Mouse (Mus musculus) C2C12 (cell line): ENCODE results near the gene Adh7. TPM values are rescaled to one million over a fixed set of nuclear protein-coding genes. Genes with fewer than 3 reads are reported as not detected.

Experiments
- H3K27me3 ChIP-seq: one replicate; pipeline ENCODE4 v1.6.1; 2011; ENCODE audit not compliant: control insufficient read depth, insufficient read depth, insufficient read length
- H3K36me3 ChIP-seq: one replicate; pipeline ENCODE4 v1.6.1; 2011; ENCODE audit not compliant: control insufficient read depth, insufficient read depth
- H3K4me3 ChIP-seq: one replicate; pipeline ENCODE4 v1.5.1; 2011; ENCODE audit warnings: mild to moderate bottlenecking, control low read depth; ENCODE audit not compliant: poor library complexity, insufficient read depth, severe bottlenecking
- H3K79me2 ChIP-seq: one replicate; pipeline ENCODE4 v1.6.1; 2011; ENCODE audit not compliant: control insufficient read depth, insufficient read depth
- H3K79me3 ChIP-seq: one replicate; pipeline ENCODE4 v1.6.1; 2011; ENCODE audit warnings: low read depth, control low read depth
- H3ac ChIP-seq: one replicate; pipeline ENCODE3; 2011; ENCODE audit warnings: low read depth; ENCODE audit not compliant: control insufficient read depth, insufficient read length
- CEBPB ChIP-seq: IDR thresholded peaks from one replicate; pipeline ENCODE4 v1.6.1; 2011; ENCODE audit warnings: low read depth, mild to moderate bottlenecking, control low read depth, moderate library complexity
- CTCF ChIP-seq: IDR thresholded peaks from one replicate; pipeline ENCODE4 v1.5.1; 2011; ENCODE audit not compliant: control insufficient read depth, insufficient read depth, insufficient read length
- FOSL1 ChIP-seq: IDR thresholded peaks from one replicate; pipeline ENCODE4 v1.8.0; 2011; ENCODE audit warnings: mild to moderate bottlenecking, low read length; ENCODE audit not compliant: poor library complexity, insufficient read depth, severe bottlenecking
- MAX ChIP-seq: IDR thresholded peaks from one replicate; pipeline ENCODE4 v1.6.1; 2011; ENCODE audit warnings: mild to moderate bottlenecking, control low read depth
- MYOD1 ChIP-seq: IDR thresholded peaks from one replicate; pipeline ENCODE4 v1.6.1; 2011; ENCODE audit warnings: low read depth; ENCODE audit not compliant: control insufficient read depth, insufficient read length
- MYOG ChIP-seq: IDR thresholded peaks from one replicate; pipeline ENCODE4 v1.6.1; 2011; ENCODE audit not compliant: control insufficient read depth, insufficient read length; ENCODE audit errors: extremely low read depth
- USF1 ChIP-seq: IDR thresholded peaks from one replicate; pipeline ENCODE4 v1.6.1; 2011; ENCODE audit warnings: low read depth, mild to moderate bottlenecking, control low read depth, moderate library complexity
- polyA plus RNA-seq: library from polyadenylated mRNA; unstranded; fragments of >200 nt; fragmentation: generic; extraction: Trizol; gene quantifications from one replicate; pipeline ENCODE4 v1.2.1, GENCODE M21; 2012; ENCODE audit warnings: missing spikeins

Adh7 gene
- polyA plus RNA-seq, 1 experiment = 4.9 TPM

DNA sequence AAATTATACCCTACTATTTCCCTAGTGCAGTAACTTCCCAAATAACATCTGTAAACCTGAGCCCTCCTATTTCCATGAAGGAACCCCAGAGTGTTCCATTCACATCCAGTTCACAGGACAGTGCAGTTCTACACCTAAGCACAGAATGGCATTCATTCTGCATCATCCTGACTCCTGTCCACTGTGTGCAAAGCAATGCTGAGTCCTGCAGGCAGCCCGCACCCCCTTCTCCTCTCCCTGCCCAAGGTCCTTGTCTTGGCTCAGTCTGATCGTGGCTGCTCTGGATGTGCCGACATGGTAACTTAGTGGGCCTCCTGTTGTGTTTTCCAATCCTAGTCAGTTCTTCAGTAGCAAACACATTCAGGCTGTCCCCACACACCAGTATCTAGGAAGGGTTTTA is 12.7 kb downstream of the Adh7 start:
- H3K36me3 ChIP-seq = peaks cover 17% of the 10 kb centered on the region
- no peak overlapping the region for H3ac ChIP-seq
- H3K79me3 ChIP-seq = no peaks in the 10 kb centered on the region
- TF ChIP-seq CTCF (no peak), MYOG (no peak), MYOD1 (no peak), FOSL1 (no peak), CEBPB (no peak), USF1 (no peak), MAX (no peak)
- H3K4me3 ChIP-seq = no peak overlapping the region
- no peaks in the 10 kb centered on the region for H3K79me2 ChIP-seq
- H3K27me3 ChIP-seq = no peaks in the 10 kb centered on the region

DNA sequence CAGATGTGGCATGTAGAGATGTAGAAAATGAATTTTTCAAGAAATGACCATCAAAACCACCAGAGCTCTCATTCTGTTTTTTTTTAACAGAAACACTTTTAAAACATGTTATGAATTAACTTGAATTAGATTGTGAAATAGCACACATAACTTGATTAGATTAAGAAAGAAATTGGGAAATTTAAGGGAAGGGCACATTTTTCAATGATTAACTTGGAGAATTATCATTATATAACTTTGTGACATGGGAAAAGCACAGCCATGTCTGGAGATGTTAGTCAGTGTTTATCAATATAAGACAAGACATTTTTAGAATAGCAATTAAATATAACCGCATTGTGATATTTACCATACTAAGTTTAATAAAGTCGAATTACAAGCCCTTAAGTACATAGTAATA is 14.0 kb downstream of the Adh7 start:
- H3K79me2 ChIP-seq = no peaks in the 10 kb centered on the region
- H3K4me3 ChIP-seq = no peak overlapping the region
- H3K27me3 ChIP-seq = no peaks in the 10 kb centered on the region
- TF ChIP-seq MYOD1 (no peak), FOSL1 (no peak), USF1 (no peak), CEBPB (no peak), MYOG (no peak), CTCF (no peak), MAX (no peak)
- H3K36me3 ChIP-seq = peaks cover 17% of the 10 kb centered on the region
- H3ac ChIP-seq = no peak overlapping the region
- H3K79me3 ChIP-seq = no peaks in the 10 kb centered on the region

DNA sequence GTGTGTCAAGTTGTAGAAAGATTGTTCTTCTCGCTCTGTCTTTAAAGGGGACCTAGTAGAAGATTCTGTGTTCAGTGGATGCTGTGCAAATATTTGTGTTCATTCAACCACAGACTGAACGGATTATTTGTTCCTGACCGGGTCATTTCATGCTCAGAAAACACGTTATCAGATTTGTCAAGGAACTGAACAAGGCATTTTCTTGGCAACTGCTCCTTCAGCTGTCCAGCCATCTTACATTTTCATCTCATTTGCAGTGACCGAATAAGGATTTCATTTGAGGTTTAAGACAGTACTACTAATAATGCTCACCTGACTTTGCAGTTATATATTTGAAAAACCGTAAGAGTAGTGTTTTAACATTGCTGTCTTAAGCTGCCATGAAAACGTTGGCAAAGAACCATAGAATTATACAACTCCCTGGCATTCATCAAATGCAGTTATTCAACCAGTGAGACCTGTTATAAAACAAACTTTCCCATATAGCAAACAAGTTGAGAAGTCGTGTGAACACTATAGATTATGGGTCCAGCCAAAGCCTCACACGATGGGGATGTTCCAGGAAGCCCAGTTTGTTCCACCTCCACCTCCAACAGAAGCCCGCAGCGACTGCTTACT is 19.1 kb downstream of the Adh7 start:
- Histone ChIP-seq H3K79me3 (no peaks in the 10 kb centered on the region), H3K79me2 (no peaks in the 10 kb centered on the region), H3ac (no peak overlapping the region), H3K36me3 (no peaks in the 10 kb centered on the region), H3K4me3 (no peak overlapping the region), H3K27me3 (no peaks in the 10 kb centered on the region)
- TF ChIP-seq MYOG = no peak

DNA sequence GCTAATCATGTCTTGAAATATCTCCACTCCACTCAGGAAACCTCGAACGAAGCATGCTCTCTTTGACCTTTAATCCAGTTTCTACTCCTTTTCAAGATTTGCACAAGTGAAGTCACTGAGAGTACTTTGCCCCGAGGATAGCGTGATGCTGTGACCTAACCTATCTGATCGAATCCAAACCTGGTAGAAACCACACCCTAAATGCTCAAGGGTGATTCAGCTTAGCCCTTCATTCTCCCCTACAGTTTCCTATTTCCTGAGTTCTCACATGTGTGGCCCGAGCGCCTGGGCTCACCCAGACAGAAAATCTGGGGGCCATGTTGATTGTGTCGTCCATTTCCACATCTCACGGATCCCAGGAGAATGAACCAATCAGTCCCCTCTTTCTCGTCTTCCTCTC is 20.5 kb downstream of the Adh7 start:
- no peaks in the 10 kb centered on the region for H3K36me3 ChIP-seq
- no peak overlapping the region for H3ac ChIP-seq
- no peaks in the 10 kb centered on the region for H3K27me3 ChIP-seq
- H3K4me3 ChIP-seq = no peak overlapping the region
- no peaks in the 10 kb centered on the region for H3K79me2 ChIP-seq
- no peak for TF ChIP-seq USF1
- no peak for TF ChIP-seq MAX
- TF ChIP-seq CEBPB = no peak
- no peak for TF ChIP-seq CTCF
- TF ChIP-seq FOSL1 = no peak
- no peak for TF ChIP-seq MYOD1
- TF ChIP-seq MYOG = no peak
- no peaks in the 10 kb centered on the region for H3K79me3 ChIP-seq

DNA sequence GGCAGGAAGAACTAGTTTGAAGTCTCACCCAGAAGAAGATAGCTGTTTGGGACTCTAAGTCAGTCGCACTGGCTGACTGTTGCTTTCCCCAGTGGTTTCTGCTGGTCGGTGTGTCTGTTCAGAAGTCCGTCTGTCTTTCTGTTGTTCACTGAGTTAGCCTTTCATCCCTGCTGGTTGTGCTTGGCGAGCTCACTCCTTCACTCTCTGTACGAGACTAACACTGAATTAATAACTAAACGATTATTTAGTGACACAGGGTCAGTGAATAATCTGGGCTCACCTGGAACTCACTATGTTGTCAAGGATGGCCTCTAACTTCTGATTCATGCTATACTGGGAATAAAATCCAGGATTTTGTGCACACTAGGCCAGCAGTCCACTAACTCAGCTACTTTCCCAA is 21.9 kb downstream of the Adh7 start:
- Histone ChIP-seq H3K79me3 (no peaks in the 10 kb centered on the region), H3K36me3 (no peaks in the 10 kb centered on the region), H3K79me2 (no peaks in the 10 kb centered on the region), H3K4me3 (no peak overlapping the region), H3K27me3 (no peaks in the 10 kb centered on the region), H3ac (no peak overlapping the region)
- TF ChIP-seq CTCF = no peak
- no peak for TF ChIP-seq MAX
- TF ChIP-seq USF1 = no peak
- TF ChIP-seq MYOG = no peak
- TF ChIP-seq FOSL1 = no peak
- no peak for TF ChIP-seq MYOD1
- no peak for TF ChIP-seq CEBPB

DNA sequence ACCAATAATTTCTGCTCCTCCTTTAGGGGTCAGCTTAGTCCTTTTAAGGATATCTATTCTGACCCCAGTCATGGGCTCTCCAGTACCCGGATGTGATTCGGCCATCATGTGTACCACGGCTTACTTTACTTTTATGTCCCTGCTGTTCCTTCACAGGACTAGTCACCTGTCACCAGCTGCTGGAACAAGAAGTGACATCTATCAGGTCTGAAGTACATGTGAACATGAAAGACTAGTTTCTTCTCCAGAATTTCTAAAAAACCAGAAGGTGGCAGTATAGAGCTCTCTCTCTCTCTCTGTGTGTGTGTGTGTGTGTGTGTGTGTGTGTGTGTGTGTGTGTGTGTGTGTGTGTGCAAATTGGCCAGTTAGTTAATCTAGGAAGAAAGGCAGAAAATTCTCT is 22.9 kb downstream of the Adh7 start:
- H3K79me2 ChIP-seq = no peaks in the 10 kb centered on the region
- no peak overlapping the region for H3ac ChIP-seq
- TF ChIP-seq FOSL1 = no peak
- TF ChIP-seq MYOG = no peak
- TF ChIP-seq CEBPB = no peak
- no peak for TF ChIP-seq MAX
- no peak for TF ChIP-seq MYOD1
- no peak for TF ChIP-seq USF1
- no peak for TF ChIP-seq CTCF
- H3K4me3 ChIP-seq = no peak overlapping the region
- H3K79me3 ChIP-seq = no peaks in the 10 kb centered on the region
- H3K27me3 ChIP-seq = no peaks in the 10 kb centered on the region
- H3K36me3 ChIP-seq = no peaks in the 10 kb centered on the region
